Mouse (Mus musculus) limb, embryonic 12.5 days (tissue): Measurements from ENCODE around the gene Arl15. TPM values are rescaled to one million over a fixed set of nuclear protein-coding genes. Genes with fewer than 3 reads are reported as not detected.

Experiments used
- ATAC-seq: fragments of 200-750 bp; cut with Nextera tagmentation; 2 replicates; pipeline ENCODE4 v1.8.0; 2017; ENCODE audit warnings: low read depth, moderate TSS enrichment; ENCODE audit not compliant: insufficient number of reproducible peaks, insufficient read depth, low FRiP score, low TSS enrichment
- H3K27ac ChIP-seq: fragments of 300-500 bp; sonication (generic); 2 replicates; pipeline ENCODE4 v1.5.1; 2016; ENCODE audit warnings: mild to moderate bottlenecking, moderate library complexity
- H3K27me3 ChIP-seq: fragments of 300-500 bp; sonication (generic); 2 replicates; pipeline ENCODE4 v1.6.1; 2016; ENCODE audit warnings: mild to moderate bottlenecking, moderate library complexity
- H3K36me3 ChIP-seq: fragments of 300-500 bp; sonication (generic); 2 replicates; pipeline ENCODE4 v1.6.1; 2016; ENCODE audit warnings: mild to moderate bottlenecking, moderate library complexity
- H3K4me1 ChIP-seq: fragments of 300-500 bp; sonication (generic); replicated peaks from 2 replicates; pipeline ENCODE4 v1.6.1; 2016
- H3K4me2 ChIP-seq: fragments of 300-500 bp; sonication (generic); 2 replicates; pipeline ENCODE4 v1.6.1; 2016; ENCODE audit warnings: mild to moderate bottlenecking, moderate library complexity
- H3K4me3 ChIP-seq: fragments of 300-500 bp; sonication (generic); replicated peaks from 2 replicates; pipeline ENCODE4 v1.5.1; 2016; ENCODE audit warnings: mild to moderate bottlenecking
- H3K9ac ChIP-seq: fragments of 300-500 bp; sonication (generic); replicated peaks from 2 replicates; pipeline ENCODE4 v1.6.1; 2016; ENCODE audit warnings: mild to moderate bottlenecking, moderate library complexity
- H3K9me3 ChIP-seq: fragments of 300-500 bp; sonication (generic); 2 replicates; pipeline ENCODE4 v1.6.1; 2016; ENCODE audit warnings: mild to moderate bottlenecking, moderate library complexity
- WGBS: fragments of 180-500 bp; shearing (Covaris S2); methylation state at CpG from one replicate; pipeline ENCODE4 v1.1.7; 2016; 5-methylcytosine and 5-hydroxymethylcytosine counted together
- polyA plus RNA-seq: library from polyadenylated mRNA; unstranded; fragments of >200 nt; fragmentation: Nextera tagmentation; extraction: Ambion mirVana; gene quantifications from 2 replicates; pipeline ENCODE4 v1.2.1, GENCODE M21; 2016

Arl15 gene
- polyA plus RNA-seq, 1 experiment from 2014 or later, result 17.4 TPM

- WGBS, result 18% methylated on average over 5 of the region's 5 CpGs
- no peak for ATAC-seq
These were observed 83.1 kb downstream of the Arl15 start for GRCm38 (mm10) chr13:113877420-113877819.

GRCm38 (mm10) chr13:113878571-113878970 lies 84.3 kb downstream of the Arl15 start:
- Histone ChIP-seq H3K36me3 (no peaks in the 10 kb centered on the region), H3K27me3 (peaks cover 16% of the 10 kb centered on the region), H3K9me3 (no peaks in the 10 kb centered on the region), H3K27ac (no peak overlapping the region), H3K4me1 (peaks cover 50% of the 10 kb centered on the region), H3K4me2 (no peak overlapping the region), H3K4me3 (no peak overlapping the region), H3K9ac (no peak overlapping the region)
- ATAC-seq, result no peak
- 82% methylated on average over 12 of the region's 12 CpGs for WGBS

More at GRCm38 (mm10) chr13:113877420-113877819, 83.1 kb downstream of the Arl15 start:
- Histone ChIP-seq H3K4me2 (no peak overlapping the region), H3K9ac (no peak overlapping the region), H3K36me3 (no peaks in the 10 kb centered on the region), H3K27ac (no peak overlapping the region), H3K27me3 (peaks cover 16% of the 10 kb centered on the region), H3K4me1 (peaks cover 40% of the 10 kb centered on the region), H3K4me3 (no peak overlapping the region), H3K9me3 (no peaks in the 10 kb centered on the region)

GRCm38 (mm10) chr13:113879651-113880327 lies 85.5 kb downstream of the Arl15 start:
- peaks cover 47% of the 10 kb centered on the region for H3K4me1 ChIP-seq

GRCm38 (mm10) chr13:113880564-113881171 lies 86.4 kb downstream of the Arl15 start:
- WGBS, result 17% methylated on average over 19 of the region's 19 CpGs
- no peaks in the 10 kb centered on the region for H3K36me3 ChIP-seq
- no peak for ATAC-seq
- peak overlapping the region; percentile 36 for H3K4me2 ChIP-seq
- no peak overlapping the region for H3K4me3 ChIP-seq
- no peaks in the 10 kb centered on the region for H3K9me3 ChIP-seq
- H3K27me3 ChIP-seq, result peaks cover 16% of the 10 kb centered on the region
- peaks cover 39% of the 10 kb centered on the region for H3K4me1 ChIP-seq
- no peak overlapping the region for H3K27ac ChIP-seq
- no peak overlapping the region for H3K9ac ChIP-seq

More at GRCm38 (mm10) chr13:113879651-113880327, 85.5 kb downstream of the Arl15 start:
- Histone ChIP-seq H3K4me3 (no peak overlapping the region), H3K9me3 (no peaks in the 10 kb centered on the region), H3K4me2 (peak overlapping the region; percentile 36), H3K27me3 (peaks cover 16% of the 10 kb centered on the region), H3K27ac (no peak overlapping the region), H3K36me3 (no peaks in the 10 kb centered on the region), H3K9ac (no peak overlapping the region)
- 34% methylated on average over 20 of the region's 20 CpGs for WGBS
- ATAC-seq, result no peak

- Histone ChIP-seq H3K4me3 (no peak overlapping the region), H3K9ac (no peak overlapping the region), H3K4me1 (peaks cover 46% of the 10 kb centered on the region), H3K9me3 (no peaks in the 10 kb centered on the region), H3K36me3 (no peaks in the 10 kb centered on the region), H3K27ac (no peak overlapping the region), H3K27me3 (peaks cover 16% of the 10 kb centered on the region), H3K4me2 (peak overlapping the region; percentile 2; the same call in 1 of the 2 replicates)
- 75% methylated on average over 1 of the region's 1 CpGs for WGBS
- no peak for ATAC-seq
These were observed 88.7 kb downstream of the Arl15 start for GRCm38 (mm10) chr13:113882959-113883358.

GRCm38 (mm10) chr13:113887090-113887489 lies 92.8 kb downstream of the Arl15 start:
- no peak overlapping the region for H3K27ac ChIP-seq
- H3K4me2 ChIP-seq, result no peak overlapping the region
- no peaks in the 10 kb centered on the region for H3K9me3 ChIP-seq
- H3K36me3 ChIP-seq, result no peaks in the 10 kb centered on the region
- H3K4me1 ChIP-seq, result peaks cover 37% of the 10 kb centered on the region
- no peak overlapping the region for H3K9ac ChIP-seq
- ATAC-seq, result no peak
- WGBS, result 67% methylated on average over 6 of the region's 6 CpGs
- no peak overlapping the region for H3K4me3 ChIP-seq
- no peaks in the 10 kb centered on the region for H3K27me3 ChIP-seq

- no peak for ATAC-seq
These were observed 93.8 kb downstream of the Arl15 start for GRCm38 (mm10) chr13:113888126-113888525.

GRCm38 (mm10) chr13:113888704-113889103 lies 94.4 kb downstream of the Arl15 start:
- H3K27me3 ChIP-seq, result no peaks in the 10 kb centered on the region
- H3K27ac ChIP-seq, result no peak overlapping the region
- H3K9me3 ChIP-seq, result no peaks in the 10 kb centered on the region
- no peak overlapping the region for H3K9ac ChIP-seq
- ATAC-seq, result no peak
- no peaks in the 10 kb centered on the region for H3K36me3 ChIP-seq
- H3K4me1 ChIP-seq, result peaks cover 24% of the 10 kb centered on the region
- peak overlapping the region; percentile 13; the same call in 1 of the 2 replicates for H3K4me2 ChIP-seq
- 50% methylated on average over 16 of the region's 16 CpGs for WGBS
- H3K4me3 ChIP-seq, result no peak overlapping the region

More at GRCm38 (mm10) chr13:113888126-113888525, 93.8 kb downstream of the Arl15 start:
- H3K36me3 ChIP-seq, result no peaks in the 10 kb centered on the region
- no peaks in the 10 kb centered on the region for H3K27me3 ChIP-seq
- H3K4me3 ChIP-seq, result no peak overlapping the region
- H3K27ac ChIP-seq, result no peak overlapping the region
- H3K9ac ChIP-seq, result no peak overlapping the region
- H3K9me3 ChIP-seq, result no peaks in the 10 kb centered on the region
- H3K4me2 ChIP-seq, result no peak overlapping the region
- WGBS, result 45% methylated on average over 5 of the region's 5 CpGs
- peaks cover 27% of the 10 kb centered on the region for H3K4me1 ChIP-seq

- Histone ChIP-seq H3K9me3 (no peaks in the 10 kb centered on the region), H3K36me3 (no peaks in the 10 kb centered on the region), H3K4me2 (no peak overlapping the region), H3K27me3 (no peaks in the 10 kb centered on the region), H3K4me1 (peaks cover 24% of the 10 kb centered on the region), H3K4me3 (no peak overlapping the region), H3K27ac (no peak overlapping the region), H3K9ac (no peak overlapping the region)
- ATAC-seq, result no peak
- WGBS, result 71% methylated on average over 24 of the region's 24 CpGs
These were observed 95.1 kb downstream of the Arl15 start for GRCm38 (mm10) chr13:113889140-113890055.

- no peak for ATAC-seq
- no peak overlapping the region for H3K4me3 ChIP-seq
- peaks cover 7% of the 10 kb centered on the region for H3K4me1 ChIP-seq
- no peaks in the 10 kb centered on the region for H3K9me3 ChIP-seq
- no peaks in the 10 kb centered on the region for H3K36me3 ChIP-seq
- H3K9ac ChIP-seq, result no peak overlapping the region
- no peaks in the 10 kb centered on the region for H3K27me3 ChIP-seq
- 59% methylated on average over 10 of the region's 10 CpGs for WGBS
- H3K27ac ChIP-seq, result no peak overlapping the region
- H3K4me2 ChIP-seq, result no peak overlapping the region
These were observed 102.4 kb downstream of the Arl15 start for GRCm38 (mm10) chr13:113896684-113897083.

GRCm38 (mm10) chr13:113897498-113897897 lies 103.2 kb downstream of the Arl15 start:
- Histone ChIP-seq H3K4me2 (no peak overlapping the region), H3K9ac (no peak overlapping the region), H3K9me3 (no peaks in the 10 kb centered on the region), H3K36me3 (no peaks in the 10 kb centered on the region), H3K27me3 (no peaks in the 10 kb centered on the region), H3K4me3 (no peak overlapping the region), H3K27ac (no peak overlapping the region), H3K4me1 (peaks cover 7% of the 10 kb centered on the region)
- 83% methylated on average over 3 of the region's 3 CpGs for WGBS
- no peak for ATAC-seq
